ENCODE assay signal across 17 mouse cellular contexts in genomic region chr13:51983002-51983401, GRCm38 (mm10).
"Had no signal": no experiment of that assay in that cellular context is flagged by ENCODE, and none has a peak within 500 bp of the region (broad histone marks: within the 10 kb centered on the region; RNA-seq: fewer than 3 reads in every experiment).

No protein-coding gene starts in this region.

- DNase-seq: liver, embryonic 13.5 days; liver, postnatal 0 days; lung, embryonic 14.5 days; lung, postnatal 10 days; right cerebral cortex, postnatal 25 days; right cerebral cortex, postnatal 4 days; spleen, adult 18-20 months; thymus, adult 2 months; thymus, postnatal 25 days; thymus, postnatal 4 days had no signal

- H3K9me3 ChIP-seq: liver, embryonic 15.5 days; midbrain, embryonic 12.5 days; midbrain, embryonic 15.5 days had no signal

- H3K4me1 ChIP-seq: midbrain, embryonic 12.5 days; midbrain, embryonic 15.5 days; neural tube, embryonic 12.5 days had no signal

- H3K36me3 ChIP-seq: liver, embryonic 15.5 days; midbrain, embryonic 12.5 days; midbrain, embryonic 15.5 days; neural tube, embryonic 12.5 days had no signal

- H3K4me3 ChIP-seq: liver, embryonic 13.5 days; liver, embryonic 15.5 days; megakaryocyte, embryonic 14.5 days; midbrain, embryonic 12.5 days; midbrain, embryonic 15.5 days; neural tube, embryonic 12.5 days had no signal

- H3K4me2 ChIP-seq: liver, embryonic 11.5 days; liver, embryonic 13.5 days; liver, embryonic 15.5 days; lung, embryonic 14.5 days; midbrain, embryonic 12.5 days; midbrain, embryonic 15.5 days; neural tube, embryonic 12.5 days had no signal

- H3K27ac ChIP-seq: liver, embryonic 13.5 days; liver, embryonic 15.5 days; macrophage; midbrain, embryonic 12.5 days; midbrain, embryonic 15.5 days; neural tube, embryonic 12.5 days had no signal

- H3K27me3 ChIP-seq: liver, embryonic 13.5 days; liver, embryonic 15.5 days; midbrain, embryonic 12.5 days; midbrain, embryonic 15.5 days had no signal

- ATAC-seq: liver, postnatal 0 days; midbrain, embryonic 15.5 days had no signal

- H3K9ac ChIP-seq: liver, embryonic 13.5 days; liver, embryonic 15.5 days; liver, postnatal 0 days; lung, embryonic 14.5 days; midbrain, embryonic 12.5 days; midbrain, embryonic 15.5 days; neural tube, embryonic 12.5 days had no signal
